Mouse (Mus musculus) bone marrow macrophage, adult 2 months (primary cell): ENCODE results near the gene Rack1.

Experiments
- CTCF ChIP-seq: IDR thresholded peaks from 2 replicates; pipeline ENCODE4 v1.5.1; 2012; ENCODE audit warnings: low read depth, mild to moderate bottlenecking, low read length, moderate library complexity
- POLR2A ChIP-seq: IDR thresholded peaks from 2 replicates; pipeline ENCODE4 v1.6.1; 2012; ENCODE audit warnings: mild to moderate bottlenecking, low read depth, low read length, borderline replicate concordance

DNA sequence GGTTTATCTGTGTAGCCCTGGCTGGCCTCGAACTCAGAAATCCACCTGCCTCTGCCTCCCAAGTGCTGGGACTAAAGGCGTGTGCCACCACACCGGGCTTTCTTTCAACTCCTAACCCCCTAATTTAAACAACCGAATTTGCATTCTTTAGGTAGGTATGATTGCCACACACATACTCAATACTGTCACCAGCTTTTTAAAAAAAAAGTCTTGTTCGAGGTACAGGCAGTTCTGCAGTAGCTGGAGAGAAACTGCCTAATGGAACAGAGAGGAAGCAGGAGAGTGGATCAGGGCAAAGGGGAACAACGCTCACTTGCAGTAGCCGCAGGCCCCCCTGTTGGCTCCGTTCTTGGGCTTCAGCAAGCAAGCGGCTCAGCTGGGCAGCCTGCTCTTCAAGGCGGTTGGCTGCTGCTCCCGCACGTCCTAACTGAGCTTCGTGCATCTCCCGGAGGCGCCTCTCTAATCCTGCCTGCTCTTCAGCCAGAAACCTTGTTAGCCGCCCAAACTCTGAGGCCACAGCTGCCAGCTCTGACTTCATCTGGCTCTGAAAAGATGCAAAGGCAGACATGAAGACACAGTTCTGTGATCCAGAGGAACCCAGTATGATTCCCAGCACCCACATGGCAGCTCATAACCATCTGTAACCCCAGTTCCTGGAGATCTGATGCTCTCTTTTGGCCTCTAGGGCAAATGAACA lies 8.8 kb downstream of the Rack1 start:
- TF ChIP-seq POLR2A, result no peak
- TF ChIP-seq CTCF, result no peak
